Mouse (Mus musculus): ENCODE measurements around the gene Pomt2.

Pomt2 gene

DNA sequence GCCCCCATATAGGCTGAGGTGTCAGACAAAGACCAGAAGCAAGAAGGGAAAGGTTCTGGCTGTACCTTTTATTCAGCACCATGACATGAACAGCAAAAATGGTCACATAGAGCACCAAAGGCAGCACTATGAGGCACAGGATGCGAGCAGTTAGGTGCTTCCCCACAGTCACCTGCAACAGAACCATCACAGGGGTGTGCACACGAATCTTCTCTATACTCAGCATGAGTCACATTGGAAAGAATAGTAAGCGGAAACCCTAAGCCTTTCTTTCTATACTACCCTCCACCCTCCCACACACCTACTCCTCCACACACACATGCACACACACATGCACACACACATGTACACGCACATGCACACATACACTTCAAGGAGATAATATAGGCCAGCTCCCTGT lies 17.5 kb downstream of the Pomt2 start:
- DNase-seq (ENCODE audit: low read depth, low spot score): no peak

- no peak for DNase-seq (ENCODE audit: low read depth, low spot score)
Observed at GRCm38 (mm10) chr12:87127256-87127655, 20.5 kb downstream of the Pomt2 start.

- no peak for DNase-seq (ENCODE audit: low read depth, low spot score)
Observed at GRCm38 (mm10) chr12:87121918-87122589, 25.7 kb downstream of the Pomt2 start.

GRCm38 (mm10) chr12:87107357-87107977 lies 40.3 kb downstream of the Pomt2 start:
- peak; percentile 16 for DNase-seq (ENCODE audit: low read depth, low spot score)

GRCm38 (mm10) chr12:87104796-87105195 lies 43.0 kb downstream of the Pomt2 start:
- DNase-seq (ENCODE audit: low read depth, low spot score): peak; percentile 51

DNA sequence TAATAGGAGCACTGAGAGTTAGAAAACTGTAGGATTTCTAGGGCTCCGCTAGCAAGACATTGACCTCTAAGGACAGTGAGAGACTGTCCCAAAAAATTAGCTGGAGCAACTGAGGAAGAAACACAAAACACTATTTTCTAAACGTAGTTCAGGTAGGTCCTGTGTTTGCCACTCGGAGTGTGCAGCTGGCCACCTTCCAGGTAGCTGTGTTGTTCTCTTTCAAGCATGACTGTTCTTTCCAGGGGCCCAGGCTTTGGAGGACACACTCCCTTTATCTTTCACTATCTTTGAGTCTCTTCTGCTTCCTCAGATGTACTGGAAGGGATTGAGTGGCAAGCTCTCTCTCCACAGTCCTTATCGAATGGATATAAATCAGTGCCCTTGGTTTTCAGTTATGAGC lies 44.3 kb downstream of the Pomt2 start:
- DNase-seq (ENCODE audit: low read depth, low spot score): no peak

GRCm38 (mm10) chr12:87102165-87102631 lies 45.6 kb downstream of the Pomt2 start, which contains the start of gene Ngb:
Ngb (minus strand) TSS chr12:87102539.
- DNase-seq (ENCODE audit: low read depth, low spot score): no peak

GRCm38 (mm10) chr12:87100331-87100730 lies 47.4 kb downstream of the Pomt2 start:
- no peak for DNase-seq (ENCODE audit: low read depth, low spot score)

DNA sequence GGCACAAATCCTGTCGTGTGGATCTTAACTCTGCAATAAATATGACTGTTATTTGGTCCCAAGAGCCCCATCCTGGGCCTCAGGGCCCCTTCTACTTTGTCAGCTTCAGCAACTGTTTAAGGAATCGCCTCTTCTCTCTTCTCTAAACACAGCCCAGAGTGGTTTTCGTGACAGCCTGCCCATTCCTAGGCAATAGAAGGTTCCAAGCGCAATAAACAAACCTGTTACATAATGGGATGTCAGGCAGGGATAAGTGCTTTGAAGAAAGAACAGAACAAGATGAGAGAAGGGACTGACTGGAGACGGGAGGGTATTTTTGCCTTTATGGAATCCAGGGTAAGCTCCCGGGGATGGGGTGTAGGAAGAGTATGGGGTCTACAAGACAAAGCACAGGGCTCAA lies 54.1 kb downstream of the Pomt2 start:
- peak; percentile 69 for DNase-seq (ENCODE audit: low read depth, low spot score)

- peak; percentile 31 for DNase-seq (ENCODE audit: low read depth, low spot score)
Observed at GRCm38 (mm10) chr12:87093249-87093648, 54.5 kb downstream of the Pomt2 start.

DNA sequence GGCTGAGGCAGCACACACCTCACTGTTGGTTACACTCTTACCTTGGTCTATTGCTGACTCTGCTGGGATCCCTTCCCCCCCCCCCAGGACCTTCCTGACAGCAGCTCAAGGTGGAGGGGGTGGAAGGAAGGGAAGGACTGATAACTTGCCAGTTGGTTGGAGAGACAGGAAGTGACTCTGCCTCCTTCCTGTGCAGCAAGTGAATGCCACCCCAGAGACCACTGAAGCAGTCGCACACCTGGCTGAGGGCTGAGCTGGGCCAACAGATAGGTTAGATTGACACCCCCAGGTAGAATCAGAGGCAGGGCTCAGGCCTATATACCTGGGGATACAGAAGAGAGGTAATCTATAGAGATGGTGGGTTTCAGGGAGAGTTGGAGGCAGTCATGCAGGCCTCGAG lies 55.9 kb downstream of the Pomt2 start:
- no peak for DNase-seq (ENCODE audit: low read depth, low spot score)

DNA sequence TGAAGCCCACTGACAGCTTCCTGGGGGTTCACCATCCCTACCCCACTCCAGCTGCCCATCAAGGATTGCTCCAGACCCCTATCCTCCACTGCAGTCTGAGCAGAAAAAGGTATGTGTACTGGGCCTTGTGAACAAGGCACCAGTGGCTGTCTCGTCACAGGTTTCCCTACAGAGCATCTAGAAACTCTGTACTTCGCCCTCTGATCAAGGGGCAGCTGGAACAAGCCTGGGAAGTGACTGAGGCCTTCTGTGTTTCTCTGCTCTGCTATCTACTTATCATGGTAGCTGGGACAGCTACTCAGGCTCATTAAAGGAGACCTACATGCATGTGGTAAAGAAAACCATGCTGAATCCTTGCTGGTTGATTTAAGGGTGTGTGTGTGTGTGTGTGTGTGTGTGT lies 58.1 kb downstream of the Pomt2 start:
- DNase-seq (ENCODE audit: low read depth, low spot score): no peak

- DNase-seq (ENCODE audit: low read depth, low spot score): no peak
Observed at GRCm38 (mm10) chr12:87089255-87089654, 58.5 kb downstream of the Pomt2 start.

DNA sequence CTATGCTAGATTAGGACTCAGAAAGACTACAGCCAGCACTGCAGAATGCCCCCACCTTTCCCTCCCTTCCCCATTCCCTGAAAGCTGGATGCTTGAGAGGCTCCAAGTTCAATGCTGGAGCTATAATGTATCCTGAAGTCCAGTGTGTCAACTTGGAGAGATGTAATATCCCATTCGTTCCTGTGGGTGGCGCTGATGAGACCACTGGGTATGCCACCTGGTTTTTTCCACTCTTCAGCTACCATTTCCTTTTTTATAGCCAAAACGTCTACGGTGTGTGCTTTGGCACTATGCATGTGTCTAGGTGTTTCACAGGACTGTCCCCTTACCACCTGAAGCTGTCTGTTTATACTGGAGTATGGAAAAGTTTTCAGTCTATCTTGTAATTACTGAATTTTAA lies 59.4 kb downstream of the Pomt2 start:
- DNase-seq (ENCODE audit: low read depth, low spot score): peak; percentile 50

DNA sequence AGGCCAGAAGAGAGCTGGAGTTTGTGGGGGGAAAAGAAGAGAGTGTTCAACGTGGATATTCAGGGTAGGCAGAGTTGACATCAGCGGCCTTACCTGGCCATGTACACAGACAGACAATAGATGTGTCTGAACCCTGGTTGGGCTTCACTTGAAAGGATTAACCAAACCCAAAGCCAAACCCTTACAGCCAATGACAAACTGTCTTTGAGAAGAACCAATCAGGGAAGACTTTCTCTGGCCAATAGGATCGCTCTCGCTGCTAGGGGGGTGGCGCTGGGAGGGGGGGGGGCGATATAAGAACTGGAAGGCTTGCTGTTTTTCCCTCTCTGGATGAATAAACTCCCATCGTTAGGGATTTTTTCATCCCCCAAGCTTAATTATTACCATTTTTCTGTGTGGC lies 60.5 kb downstream of the Pomt2 start:
- DNase-seq (ENCODE audit: low read depth, low spot score): peak; percentile 13

DNA sequence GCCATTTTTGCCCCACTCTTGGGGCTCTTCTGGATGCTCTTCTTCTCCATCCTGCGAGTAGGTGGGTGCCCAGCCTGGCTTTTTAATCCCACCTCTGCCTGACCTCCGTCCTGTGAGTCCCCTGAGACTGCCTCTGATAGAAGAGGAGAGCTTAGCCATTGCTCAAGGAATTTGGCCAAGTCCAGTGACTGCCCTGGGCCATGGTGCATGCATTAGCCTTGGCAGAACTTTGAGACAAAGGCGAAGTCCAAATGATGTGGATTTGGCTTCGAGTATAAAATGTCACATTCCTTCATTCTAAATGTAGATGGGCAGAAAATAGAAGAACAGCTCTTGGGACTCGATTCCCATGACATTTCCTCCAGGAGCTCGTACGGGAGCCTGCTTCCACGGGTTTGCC lies 65.0 kb downstream of the Pomt2 start:
- DNase-seq (ENCODE audit: low read depth, low spot score): no peak

DNA sequence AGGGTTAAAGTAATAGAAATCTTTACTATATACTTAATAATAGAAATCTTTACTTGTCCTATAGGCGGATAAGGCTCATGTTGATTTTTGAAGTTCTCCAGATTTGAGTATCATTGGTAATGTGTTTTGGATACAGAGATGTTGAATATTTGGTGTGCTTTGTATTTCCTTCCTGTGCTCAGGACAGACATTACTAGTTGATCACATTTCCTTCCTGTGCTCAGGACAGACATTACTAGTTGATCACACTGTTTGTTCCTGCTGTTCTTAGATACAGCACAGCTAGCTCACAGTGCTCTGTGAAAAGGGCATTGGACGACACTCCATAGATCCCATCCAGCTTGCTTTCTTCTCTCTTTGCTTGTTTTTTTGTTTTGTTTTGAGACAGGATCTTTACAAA lies 71.2 kb downstream of the Pomt2 start:
- DNase-seq (ENCODE audit: low read depth, low spot score): no peak

DNA sequence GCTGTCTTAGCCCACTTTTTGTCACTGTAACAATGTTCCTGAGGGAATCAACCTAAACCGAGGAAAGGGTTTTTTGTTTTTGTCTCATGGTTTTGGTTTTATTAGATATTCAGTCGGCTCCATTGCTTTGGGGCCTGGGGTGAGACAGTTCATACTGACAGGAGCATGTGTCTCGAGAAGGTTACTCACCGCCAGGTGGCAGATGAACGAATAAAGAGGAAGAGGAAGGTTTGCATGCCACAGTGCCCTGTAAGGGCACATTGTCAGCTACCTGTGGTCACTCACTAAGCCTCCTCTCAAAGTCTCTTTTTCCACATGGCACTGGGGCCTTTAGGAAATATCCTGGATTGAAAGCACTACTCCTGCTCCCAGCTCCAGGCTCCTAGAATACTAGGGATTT lies 77.2 kb downstream of the Pomt2 start:
- no peak for DNase-seq (ENCODE audit: low read depth, low spot score)

- peak; percentile 63 for DNase-seq (ENCODE audit: low read depth, low spot score)
Observed at GRCm38 (mm10) chr12:87066429-87066828, 81.3 kb downstream of the Pomt2 start.

DNA sequence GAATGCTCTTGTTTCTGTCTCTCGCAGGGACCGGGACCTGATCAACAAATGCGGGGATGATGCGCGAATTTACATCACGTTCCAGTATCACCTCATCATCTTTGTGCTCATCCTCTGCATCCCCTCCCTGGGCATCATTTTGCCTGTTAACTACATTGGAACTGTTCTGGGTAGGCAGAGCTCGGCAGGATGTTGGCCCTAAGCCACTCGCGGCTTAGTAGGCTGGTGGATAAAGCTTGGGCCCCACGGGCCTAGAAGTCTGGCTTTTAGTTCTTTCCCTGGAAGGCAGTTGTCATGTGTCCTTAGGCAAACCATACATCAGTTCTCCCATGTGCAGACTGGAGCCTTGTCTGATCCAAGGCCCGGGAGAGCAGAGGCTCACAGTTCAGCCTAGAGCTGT lies 82.3 kb downstream of the Pomt2 start:
- DNase-seq (ENCODE audit: low read depth, low spot score): peak; percentile 54

DNA sequence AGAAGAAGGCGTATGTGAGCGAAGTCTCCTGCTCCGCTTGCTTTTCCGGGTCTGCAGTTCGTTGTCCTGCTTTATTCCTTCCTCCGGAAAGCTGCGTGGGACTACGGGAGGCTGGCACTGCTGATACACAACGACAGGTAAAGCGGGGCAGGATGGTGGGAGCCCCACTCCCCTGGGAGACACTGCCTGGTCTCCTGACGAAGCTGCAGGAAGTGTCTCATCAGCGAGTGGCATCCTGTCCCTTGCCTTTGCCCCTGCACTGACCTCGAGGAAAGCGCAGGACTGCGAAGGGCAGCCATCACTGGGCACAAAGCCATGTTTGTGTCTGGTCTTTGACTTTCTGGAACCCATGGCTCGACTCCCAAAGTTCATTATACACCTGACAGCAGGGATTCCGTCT lies 90.7 kb downstream of the Pomt2 start:
- no peak for DNase-seq (ENCODE audit: low read depth, low spot score)

All from brain, adult 2 months (tissue).